In genomic region chr3:105451627-105452555, GRCm38 (mm10) we compare ENCODE assay signal across 8 mouse cellular contexts. TPM values are rescaled to one million over a fixed set of nuclear protein-coding genes. Genes with fewer than 3 reads are reported as not detected.
DNase-seq lines count a peak whose midpoint lies in the region; ATAC-seq and TF ChIP-seq lines count a peak whose summit lies in the region.

TSS of gene Kcnd3 (plus strand) at chr3:105452330.

- peaks cover 92% of the 10 kb centered on the region for H3K27me3 ChIP-seq in E14TG2a.4 (ENCODE audit: insufficient read depth, low read length)
- H3K27me3 ChIP-seq in forebrain, embryonic 12.5 days, result peaks cover 79% of the 10 kb centered on the region
- peaks cover 82% of the 10 kb centered on the region for H3K27me3 ChIP-seq in hindbrain, embryonic 10.5 days (ENCODE audit: insufficient read depth, poor library complexity, severe bottlenecking)
- peaks cover 98% of the 10 kb centered on the region for H3K27me3 ChIP-seq in lung, embryonic 15.5 days

- H3K9ac ChIP-seq in forebrain, embryonic 12.5 days, result peak within 1 kb of the TSS; percentile 86
- peak within 1 kb of the TSS; percentile 46 for H3K9ac ChIP-seq in lung, embryonic 15.5 days

- TF ChIP-seq POLR2A in brain, embryonic 14.5 days (IDR thresholded peaks at IDR 0.05; ENCODE audit: borderline replicate concordance, extremely low read depth, insufficient read depth, insufficient read length, poor library complexity, severe bottlenecking), result 0 out of 2 replicates have a peak, but pooled peaks have one; percentile 13

- no peak for TF ChIP-seq CTCF in E14TG2a.4 (conservative IDR thresholded peaks at IDR 0.05; ENCODE audit: low read length)
- no peak for TF ChIP-seq CTCF in brain, embryonic 14.5 days (IDR thresholded peaks at IDR 0.05; ENCODE audit: borderline replicate concordance, extremely low read depth, insufficient read depth, insufficient read length)

- ATAC-seq in forebrain, embryonic 12.5 days (ENCODE audit: low FRiP score), result peak; percentile 74
- ATAC-seq in lung, embryonic 15.5 days (ENCODE audit: borderline replicate concordance, extremely low read depth, low FRiP score, low TSS enrichment), result peak; percentile 56; the same call in 1 of the 2 replicates
- ATAC-seq in erythroblast, adult 5-6 weeks (replicated peaks; ENCODE audit: low FRiP score, poor library complexity, severe bottlenecking), result no peak

- H3K27ac ChIP-seq in forebrain, embryonic 12.5 days, result peak within 1 kb of the TSS; percentile 54
- H3K27ac ChIP-seq in hindbrain, embryonic 10.5 days, result peak within 1 kb of the TSS; percentile 89
- H3K27ac ChIP-seq in lung, embryonic 15.5 days, result no peak within 1 kb of the TSS

- H3K36me3 ChIP-seq in E14TG2a.4 (ENCODE audit: insufficient read depth, low read length), result no peaks in the 10 kb centered on the region
- H3K36me3 ChIP-seq in forebrain, embryonic 12.5 days (replicated peaks), result no peaks in the 10 kb centered on the region
- H3K36me3 ChIP-seq in hindbrain, embryonic 10.5 days, result no peaks in the 10 kb centered on the region
- no peaks in the 10 kb centered on the region for H3K36me3 ChIP-seq in lung, embryonic 15.5 days

- peak within 1 kb of the TSS; percentile 69 for H3K4me3 ChIP-seq in E14TG2a.4 (replicated peaks; ENCODE audit: low read length)
- H3K4me3 ChIP-seq in forebrain, embryonic 12.5 days (replicated peaks), result peak within 1 kb of the TSS; percentile 73
- H3K4me3 ChIP-seq in hindbrain, embryonic 10.5 days, result peak within 1 kb of the TSS; percentile 80
- H3K4me3 ChIP-seq in lung, embryonic 15.5 days, result peak within 1 kb of the TSS; percentile 58

- peak; percentile 58 for DNase-seq in brain, embryonic 14.5 days (ENCODE audit: low read depth)
- DNase-seq in hindbrain, embryonic 10.5 days (ENCODE audit: low spot score), result peak; percentile 70
- peak; percentile 67 to 72 for DNase-seq in layer of hippocampus, postnatal 10 days (ENCODE audit: low spot score in 2 of 2)
- peak; percentile 69 for DNase-seq in ovary, postnatal 36 days (ENCODE audit: low spot score)

- WGBS in forebrain, embryonic 12.5 days, result under 1% methylated on average over 70 of the region's 98 CpGs
- WGBS in hindbrain, embryonic 10.5 days, result 1% methylated on average over 83 of the region's 98 CpGs
- WGBS in lung, embryonic 15.5 days, result 3% methylated on average over 62 of the region's 98 CpGs

- peaks cover 29% of the 10 kb centered on the region for H3K4me1 ChIP-seq in E14TG2a.4 (replicated peaks; ENCODE audit: low read depth, low read length)
- H3K4me1 ChIP-seq in forebrain, embryonic 12.5 days, result peaks cover 26% of the 10 kb centered on the region
- H3K4me1 ChIP-seq in hindbrain, embryonic 10.5 days (replicated peaks), result peaks cover 34% of the 10 kb centered on the region
- H3K4me1 ChIP-seq in lung, embryonic 15.5 days, result peaks cover 24% of the 10 kb centered on the region; the same call in 1 of the 2 replicates

- peak within 1 kb of the TSS; percentile 99 for H3K4me2 ChIP-seq in forebrain, embryonic 12.5 days
- H3K4me2 ChIP-seq in lung, embryonic 15.5 days, result peak within 1 kb of the TSS; percentile 97

- H3K9me3 ChIP-seq in E14TG2a.4 (ENCODE audit: low read length), result peaks cover 2% of the 10 kb centered on the region; the same call in 1 of the 2 replicates
- no peaks in the 10 kb centered on the region for H3K9me3 ChIP-seq in forebrain, embryonic 12.5 days
- H3K9me3 ChIP-seq in hindbrain, embryonic 10.5 days, result no peaks in the 10 kb centered on the region
- no peaks in the 10 kb centered on the region for H3K9me3 ChIP-seq in lung, embryonic 15.5 days

RNA-seq across cellular contexts. Expression of gene Kcnd3, which starts in this region (rescaled TPM):
- 19.2 and 32.0 TPM in 2 replicates for polyA plus RNA-seq in brain, embryonic 14.5 days (2012; rRNA removed)
- 3.5 and 3.7 TPM in 2 replicates for polyA plus RNA-seq in forebrain, embryonic 12.5 days (2016; fragmentation: Nextera tagmentation; extraction: Ambion mirVana)
- 0.58 and 0.90 TPM in 2 replicates for polyA plus RNA-seq in hindbrain, embryonic 10.5 days (2016; fragmentation: Nextera tagmentation; extraction: Ambion mirVana)
- total RNA-seq in layer of hippocampus, postnatal 10 days (2021), result 10 to 100 TPM; 40.5 to 43.4 TPM
- 0.20 and 0.29 TPM in 2 replicates for polyA plus RNA-seq in lung, embryonic 15.5 days (2015; fragmentation: Nextera tagmentation; extraction: Ambion mirVana)
- 0.19 TPM in 1 of 2 replicates, not detected in the other for total RNA-seq in erythroblast, adult 5-6 weeks (2015; ENCODE audit: low replicate concordance)
- total RNA-seq in erythroblast, adult 5-6 weeks (2017; ENCODE audit: low replicate concordance), result 0.84 TPM in 1 of 2 replicates, not detected in the other

Comparison
In these comparisons a context has a peak if more than half of its experiments do, and no peak if none do; other contexts are left out.
1. RNA of gene Kcnd3 (total RNA-seq): 40.5 to 43.4 TPM in layer of hippocampus, postnatal 10 days; 0.19 to 0.84 TPM in erythroblast, adult 5-6 weeks; every median in the first group is over 10 times any median in the second.
2. Peak in DNase-seq, H3K4me3 ChIP-seq and H3K27ac ChIP-seq in hindbrain, embryonic 10.5 days; RNA of the gene not detected or under 1 TPM.
3. Peak in ATAC-seq, H3K4me3 ChIP-seq, H3K9ac ChIP-seq and H3K4me2 ChIP-seq in lung, embryonic 15.5 days; RNA of the gene not detected or under 1 TPM.
4. Peak in every context shown above with its lines, with median percentiles within 50 percentile points of each other: H3K4me3 ChIP-seq and DNase-seq.